Mouse (Mus musculus): ENCODE results near the gene Pak1ip1.

GRCm38 (mm10) chr13:40969761-40970390, 30.9 kb upstream of the Pak1ip1 start:
- TF ChIP-seq CTCF (conservative IDR thresholded peaks at IDR 0.05; ENCODE audit: insufficient read depth, insufficient read length, low read depth, low read length) = no peak
- TF ChIP-seq POLR2A (IDR thresholded peaks at IDR 0.05; ENCODE audit: low read depth, low read length) = no peak

Data from kidney, adult 2 months (tissue).